Mouse (Mus musculus) cerebellum, adult 2 months (tissue): ENCODE measurements around the gene Gm17482. TPM values are rescaled to one million over a fixed set of nuclear protein-coding genes. Genes with fewer than 3 reads are reported as not detected.

Experiments used
- DNase-seq, 2 experiments: peaks; one replicate each; pipeline ENCODE4 v3.0.0; 2021
- H3K27ac ChIP-seq: fragments of 200-500 bp; 2 replicates; pipeline ENCODE4 v1.5.1; 2012; ENCODE audit warnings: low read length, control low read depth, inconsistent platforms; ENCODE audit not compliant: insufficient read depth
- H3K27me3 ChIP-seq: fragments of 200-500 bp; 2 replicates; pipeline ENCODE4 v1.6.1; 2012; ENCODE audit warnings: inconsistent platforms, mild to moderate bottlenecking, low read length, moderate library complexity; ENCODE audit not compliant: control insufficient read depth, insufficient read depth
- H3K4me1 ChIP-seq: fragments of 200-500 bp; 2 replicates; pipeline ENCODE4 v1.6.1; 2011; ENCODE audit warnings: low read length; ENCODE audit not compliant: control insufficient read depth, insufficient read depth
- H3K4me3 ChIP-seq: fragments of 200-500 bp; replicated peaks from 2 replicates; pipeline ENCODE3; 2011; ENCODE audit warnings: mild to moderate bottlenecking, low read depth, low read length, control low read depth; ENCODE audit not compliant: insufficient read depth
- CTCF ChIP-seq: fragments of 200-500 bp; IDR thresholded peaks from 2 replicates; pipeline ENCODE4 v1.5.1; 2011; ENCODE audit warnings: low read depth, mild to moderate bottlenecking, control low read depth, low read length, moderate library complexity, borderline replicate concordance; ENCODE audit not compliant: insufficient read depth
- POLR2A ChIP-seq: fragments of 200-500 bp; IDR thresholded peaks from 2 replicates; pipeline ENCODE4 v1.6.1; 2011; ENCODE audit warnings: low read length, control low read depth, borderline replicate concordance; ENCODE audit not compliant: insufficient read depth
- WGBS: fragments of 180-500 bp; shearing (Covaris S2); methylation state at CpG from one replicate; pipeline ENCODE4 v1.1.7; 2018; 5-methylcytosine and 5-hydroxymethylcytosine counted together
- polyA plus RNA-seq: library from polyadenylated mRNA; depleted of rRNA; stranded (reverse); fragments of >200 nt; gene quantifications from 2 replicates; pipeline ENCODE4 v1.2.3, GENCODE M21; 2012

Gene Gm17482
- polyA plus RNA-seq, 1 experiment, result not detected

DNA sequence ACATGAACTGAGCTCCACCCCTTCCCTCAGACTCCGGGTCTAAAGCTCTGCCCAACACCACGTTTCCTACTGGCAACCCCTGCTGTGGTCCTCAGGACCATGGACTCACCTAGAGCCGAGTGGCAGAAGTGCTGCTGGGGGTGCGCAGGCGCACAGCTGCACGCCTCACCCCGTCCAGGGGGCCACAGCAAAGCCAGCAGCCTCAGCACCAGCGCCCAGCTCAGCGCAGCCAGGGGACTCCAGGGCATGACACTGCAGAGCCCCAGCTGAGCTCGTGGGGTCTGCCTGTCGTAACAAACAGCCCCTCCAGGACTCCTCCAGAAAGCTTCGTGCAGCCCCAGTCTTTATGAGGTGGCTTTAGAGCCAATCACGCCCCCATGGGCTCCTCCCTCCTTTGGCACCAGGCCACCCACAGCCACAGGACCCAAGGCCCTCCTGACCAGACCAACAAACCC, 24.4 kb downstream of the Gm17482 start:
- TF ChIP-seq CTCF, result no peak
- TF ChIP-seq POLR2A, result 0 out of 2 replicates have a peak, but pooled peaks have one; percentile 24
- 38% methylated on average over 13 of the region's 13 CpGs for WGBS
- Histone ChIP-seq H3K27ac (peak overlapping the region; percentile 18; the same call in 1 of the 2 replicates), H3K4me3 (peak overlapping the region; percentile 2), H3K27me3 (no peaks in the 10 kb centered on the region), H3K4me1 (peaks cover 8% of the 10 kb centered on the region; the same call in 1 of the 2 replicates)
- DNase-seq, result no peak

GRCm38 (mm10) chr6:115252099-115252873, 25.1 kb downstream of the Gm17482 start, which contains the start of gene Timp4:
Gene Timp4 (minus strand): TSS chr6:115252205.
- Histone ChIP-seq H3K4me3 (peak within 1 kb of the TSS; percentile 2), H3K27me3 (no peaks in the 10 kb centered on the region), H3K27ac (peak within 1 kb of the TSS; percentile 31; the same call in 1 of the 2 replicates), H3K4me1 (peaks cover 9% of the 10 kb centered on the region; the same call in 1 of the 2 replicates)
- 42% methylated on average over 9 of the region's 10 CpGs for WGBS
- DNase-seq, result peak in 1 of 2 experiments; percentile 61
- no peak for TF ChIP-seq POLR2A
- TF ChIP-seq CTCF, result no peak

- WGBS, result 88% methylated on average over 3 of the region's 3 CpGs
- no peak for DNase-seq
- no peaks in the 10 kb centered on the region for H3K27me3 ChIP-seq
- H3K4me1 ChIP-seq, result peaks cover 11% of the 10 kb centered on the region; the same call in 1 of the 2 replicates
- H3K27ac ChIP-seq, result no peak overlapping the region
- TF ChIP-seq POLR2A (no peak), CTCF (no peak)
- no peak overlapping the region for H3K4me3 ChIP-seq
These were observed 28.0 kb downstream of the Gm17482 start for GRCm38 (mm10) chr6:115255171-115255570.

GRCm38 (mm10) chr6:115260507-115260906, 33.4 kb downstream of the Gm17482 start:
- TF ChIP-seq CTCF, result no peak
- no peak for TF ChIP-seq POLR2A
- 23% methylated on average over 3 of the region's 3 CpGs for WGBS
- DNase-seq, result peak; percentile 57 to 73
- H3K4me3 ChIP-seq, result no peak overlapping the region
- H3K27ac ChIP-seq, result no peak overlapping the region
- no peaks in the 10 kb centered on the region for H3K27me3 ChIP-seq
- H3K4me1 ChIP-seq, result peaks cover 3% of the 10 kb centered on the region; the same call in 1 of the 2 replicates

- Histone ChIP-seq H3K27ac (no peak overlapping the region), H3K27me3 (no peaks in the 10 kb centered on the region), H3K4me3 (no peak overlapping the region), H3K4me1 (peaks cover 9% of the 10 kb centered on the region; the same call in 1 of the 2 replicates)
- WGBS, result 87% methylated on average over 5 of the region's 5 CpGs
- TF ChIP-seq CTCF (no peak), POLR2A (no peak)
- no peak for DNase-seq
These were observed 39.6 kb downstream of the Gm17482 start for GRCm38 (mm10) chr6:115266791-115267190.

GRCm38 (mm10) chr6:115267916-115268315, 40.8 kb downstream of the Gm17482 start:
- Histone ChIP-seq H3K27me3 (no peaks in the 10 kb centered on the region), H3K27ac (no peak overlapping the region), H3K4me3 (no peak overlapping the region), H3K4me1 (peaks cover 15% of the 10 kb centered on the region; the same call in 1 of the 2 replicates)
- DNase-seq, result peak; percentile 83 to 89
- WGBS, result 6% methylated on average over 2 of the region's 2 CpGs
- TF ChIP-seq POLR2A (no peak), CTCF (peak; percentile 98)

GRCm38 (mm10) chr6:115268551-115269385, 41.6 kb downstream of the Gm17482 start:
- Histone ChIP-seq H3K27me3 (no peaks in the 10 kb centered on the region), H3K4me1 (peaks cover 15% of the 10 kb centered on the region; the same call in 1 of the 2 replicates), H3K4me3 (no peak overlapping the region), H3K27ac (no peak overlapping the region)
- WGBS, result 89% methylated on average over 10 of the region's 10 CpGs
- TF ChIP-seq POLR2A (no peak), CTCF (no peak)
- DNase-seq, result no peak
